In genomic region chr2:152817596-152818291, GRCm38 (mm10) we compare ENCODE assay signal across 8 mouse cellular contexts. TPM values are rescaled to one million over a fixed set of nuclear protein-coding genes. Genes with fewer than 3 reads are reported as not detected.
A peak's percentile ranks its signal among the peaks of the same experiment; 100 is the strongest.
DNase-seq lines count a peak whose midpoint lies in the region; TF ChIP-seq lines count a peak whose summit lies in the region.

No protein-coding gene starts in this region.

- no peak for TF ChIP-seq CTCF in cortical plate, adult 2 months (IDR thresholded peaks at IDR 0.05; ENCODE audit: extremely low read depth, insufficient read depth, low read length)

- H3K4me1 ChIP-seq in cortical plate, adult 2 months (ENCODE audit: control insufficient read depth, insufficient read depth, low read length), result peaks cover 30% of the 10 kb centered on the region

- DNase-seq in layer of hippocampus, adult 11-12 months (ENCODE audit: low spot score), result peak; percentile 51
- no peak for DNase-seq in layer of hippocampus, postnatal 14 days (ENCODE audit: low spot score in 2 of 2)
- DNase-seq in MEL-GATA-1-ER (ENCODE audit: extremely low read depth, low read depth) (peak; percentile 83), liver (peak; percentile 74)
- DNase-seq in heart, postnatal 14 days, result peak; percentile 51 to 63
- DNase-seq in spleen, postnatal 4 days (ENCODE audit: low spot score in 2 of 2), result peak; percentile 70 to 84
- no peak for DNase-seq in layer of hippocampus, adult 9-11 months

- intact Hi-C loops in heart, postnatal 14 days (cut with DNase I), result no loop called here

- TF ChIP-seq POLR2A in cortical plate, adult 2 months (IDR thresholded peaks at IDR 0.05; ENCODE audit: extremely low read depth, insufficient read depth, low read length), result no peak

- H3K4me3 ChIP-seq in cortical plate, adult 2 months (ENCODE audit: insufficient read depth, low read length), result no peak overlapping the region

- H3K27ac ChIP-seq in cortical plate, adult 2 months (ENCODE audit: insufficient read depth, low read length), result peak overlapping the region; percentile 66

RNA-seq across cellular contexts. Expression of gene Bcl2l1, which starts 13.8 kb away (rescaled TPM):
- total RNA-seq in layer of hippocampus, postnatal 14 days (2021), result 100 to 1,000 TPM; 124 to 128 TPM
- polyA plus RNA-seq in cortical plate, adult 2 months (2012; rRNA removed), result 99.2 and 105 TPM in 2 replicates
- 10 to 100 TPM; 79.8 to 92.2 TPM for total RNA-seq in heart, postnatal 14 days (2021)

RNA-seq across cellular contexts. Expression of gene Tpx2, which starts 30.0 kb away (rescaled TPM):
- total RNA-seq in layer of hippocampus, postnatal 14 days (2021), result 1 to 10 TPM; 2.5 to 4.7 TPM
- polyA plus RNA-seq in cortical plate, adult 2 months (2012; rRNA removed), result 1.5 and 1.8 TPM in 2 replicates
- 1 to 10 TPM; 4.4 to 8.5 TPM for total RNA-seq in heart, postnatal 14 days (2021)

Comparison
In these comparisons a context has a peak if more than half of its experiments do, and no peak if none do; other contexts are left out.
1. DNase-seq: peak in layer of hippocampus, adult 11-12 months (single experiment), MEL-GATA-1-ER (single experiment), heart, postnatal 14 days (2 of 2), liver (single experiment) and spleen, postnatal 4 days (2 of 2); none in layer of hippocampus, postnatal 14 days (0 of 2) and layer of hippocampus, adult 9-11 months (single experiment).